Mouse (Mus musculus) activated CD4-positive, CD25-positive, alpha-beta regulatory T cell, adult 4 months (primary cell): Measurements from ENCODE around the gene Ap2s1. TPM values are rescaled to one million over a fixed set of nuclear protein-coding genes. Genes with fewer than 3 reads are reported as not detected.
A peak's percentile ranks its signal among the peaks of the same experiment; 100 is the strongest.

ENCODE experiments used
- ATAC-seq: one replicate; pipeline ENCODE4 v1.8.0; 2017
- polyA plus RNA-seq, 2 experiments: library from polyadenylated mRNA; unstranded; fragments of 100-300 nt; shearing (Covaris generic); gene quantifications; one replicate each; pipeline ENCODE4 v1.2.1; 2017

The Ap2s1 gene
- polyA plus RNA-seq, 2 experiments from 2014 or later: 101 to 111 TPM

DNA sequence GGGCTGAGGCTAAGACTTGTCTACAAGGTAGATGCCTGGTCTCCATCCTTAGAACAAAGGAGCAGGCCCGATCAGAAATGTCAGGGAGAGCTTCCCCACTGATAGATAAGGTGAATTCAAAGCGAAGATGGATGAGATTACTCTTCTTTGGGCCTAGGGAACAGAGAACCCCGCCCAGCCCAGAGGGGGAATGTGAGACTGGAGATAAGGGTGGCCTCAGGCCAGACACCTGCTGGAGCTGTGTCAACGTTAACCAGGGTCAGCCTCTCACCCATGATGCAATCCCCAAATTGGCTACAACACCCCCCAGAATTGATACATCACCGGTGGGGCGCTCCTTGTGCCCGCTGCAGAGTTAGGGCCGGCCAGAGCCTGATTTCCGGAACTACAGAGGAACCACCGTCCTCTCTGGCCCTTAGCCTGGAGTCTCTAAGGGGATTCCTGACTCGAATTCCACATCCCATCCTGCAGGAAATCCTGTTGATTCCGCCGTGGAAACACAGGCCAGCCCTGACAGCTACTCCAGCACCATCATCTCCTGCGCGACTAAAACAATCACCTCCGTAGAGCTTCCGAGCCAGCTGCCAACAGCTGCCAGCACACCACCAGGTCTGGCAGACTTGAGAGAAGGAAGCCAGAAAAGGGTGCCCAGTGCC lies 17.3 kb downstream of the Ap2s1 start:
- ATAC-seq: no peak

DNA sequence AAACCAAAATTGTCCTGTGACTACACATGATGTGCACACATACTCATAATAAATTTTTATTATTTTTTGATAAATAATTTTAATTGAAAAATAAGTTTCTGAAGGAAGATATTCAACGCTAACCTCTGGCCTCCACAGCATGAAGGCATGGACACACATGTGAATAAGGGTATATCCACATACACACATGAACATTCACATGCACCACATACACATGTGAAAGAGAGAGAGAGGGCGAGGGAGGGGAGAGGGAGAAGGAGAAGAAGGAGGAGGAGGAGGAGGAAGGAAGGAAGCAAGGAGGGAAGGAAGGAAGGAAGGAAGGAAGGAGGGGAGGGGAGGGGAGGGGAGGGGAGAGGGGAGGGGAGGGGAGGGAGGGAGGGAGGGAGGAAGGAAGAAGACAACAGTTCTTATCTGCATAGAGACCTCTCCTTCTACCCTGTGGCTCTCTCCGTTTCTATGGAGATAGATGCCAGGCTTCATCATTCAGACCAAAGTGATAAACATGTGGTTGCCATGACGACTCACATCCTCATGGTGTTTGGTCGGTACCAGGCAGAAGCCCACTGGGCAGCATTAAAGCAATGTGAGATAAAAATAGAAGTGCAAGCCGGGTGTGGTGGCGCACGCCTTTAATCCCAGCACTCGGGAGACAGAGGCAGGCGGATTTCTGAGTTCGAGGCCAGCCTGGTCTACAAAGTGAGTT lies 20.8 kb downstream of the Ap2s1 start:
- ATAC-seq: no peak

DNA sequence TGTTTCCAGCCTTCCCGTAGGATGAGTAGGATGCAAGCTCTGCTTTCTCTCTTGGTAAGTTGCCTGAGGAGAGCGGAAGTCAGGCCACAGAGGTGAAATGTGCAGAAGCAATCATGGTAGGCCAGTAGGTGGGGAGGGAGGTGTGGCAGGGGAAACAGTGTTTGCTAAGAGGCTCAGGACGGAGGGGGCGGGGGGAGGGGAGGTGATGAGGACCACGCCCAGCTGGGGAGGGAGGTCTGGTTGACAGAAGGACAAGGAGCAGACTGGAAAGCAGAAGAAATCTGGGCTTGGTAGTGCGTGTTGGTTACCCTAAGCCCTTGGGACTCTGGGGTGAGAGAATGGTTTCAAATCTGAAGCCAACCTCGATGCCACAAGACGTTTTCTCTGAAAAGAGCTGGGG lies 22.1 kb downstream of the Ap2s1 start:
- peak; percentile 57 for ATAC-seq

DNA sequence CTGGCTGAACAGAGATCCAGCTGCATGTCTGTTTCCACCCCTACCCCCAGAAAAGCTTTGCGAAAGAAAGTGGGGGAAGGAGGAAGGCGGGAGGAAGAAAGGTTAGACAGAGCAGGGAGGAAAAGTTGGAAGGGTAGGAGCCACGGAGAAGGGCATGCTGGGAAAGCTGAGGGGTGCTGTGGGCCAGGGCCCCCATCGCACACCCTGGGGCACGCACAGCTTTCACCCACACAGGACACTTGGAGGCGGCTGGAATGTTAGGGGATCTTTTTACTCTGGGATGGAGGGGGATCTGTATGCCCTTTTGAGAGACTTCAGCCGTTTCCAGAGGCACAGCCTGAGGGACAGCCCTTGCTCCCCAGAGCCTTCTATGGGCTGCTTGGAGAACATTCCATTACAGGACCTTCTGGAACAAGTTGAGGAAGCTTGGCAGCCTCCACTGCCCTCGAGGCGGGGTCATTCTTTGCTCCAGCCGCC lies 22.8 kb downstream of the Ap2s1 start:
- ATAC-seq: no peak

DNA sequence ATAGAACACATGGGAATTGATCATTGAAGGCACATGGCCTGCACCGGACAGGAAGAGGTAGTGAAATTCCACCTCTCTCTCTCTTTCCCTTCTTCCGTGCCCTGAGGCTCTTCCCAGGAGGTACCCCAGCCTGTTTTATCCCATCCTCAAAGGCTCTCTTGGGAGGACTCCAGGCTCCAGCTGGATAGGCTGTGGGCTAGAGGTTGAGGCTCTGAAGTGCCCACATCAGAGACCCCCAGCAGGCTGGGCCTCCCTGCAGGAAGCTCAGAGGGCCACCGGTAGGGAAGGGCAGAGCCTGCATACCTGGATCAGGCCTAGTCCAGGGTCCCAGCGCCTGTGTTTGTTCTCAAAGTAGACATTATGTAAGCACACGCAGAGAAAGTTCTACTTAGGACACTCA lies 23.4 kb downstream of the Ap2s1 start:
- ATAC-seq: no peak

DNA sequence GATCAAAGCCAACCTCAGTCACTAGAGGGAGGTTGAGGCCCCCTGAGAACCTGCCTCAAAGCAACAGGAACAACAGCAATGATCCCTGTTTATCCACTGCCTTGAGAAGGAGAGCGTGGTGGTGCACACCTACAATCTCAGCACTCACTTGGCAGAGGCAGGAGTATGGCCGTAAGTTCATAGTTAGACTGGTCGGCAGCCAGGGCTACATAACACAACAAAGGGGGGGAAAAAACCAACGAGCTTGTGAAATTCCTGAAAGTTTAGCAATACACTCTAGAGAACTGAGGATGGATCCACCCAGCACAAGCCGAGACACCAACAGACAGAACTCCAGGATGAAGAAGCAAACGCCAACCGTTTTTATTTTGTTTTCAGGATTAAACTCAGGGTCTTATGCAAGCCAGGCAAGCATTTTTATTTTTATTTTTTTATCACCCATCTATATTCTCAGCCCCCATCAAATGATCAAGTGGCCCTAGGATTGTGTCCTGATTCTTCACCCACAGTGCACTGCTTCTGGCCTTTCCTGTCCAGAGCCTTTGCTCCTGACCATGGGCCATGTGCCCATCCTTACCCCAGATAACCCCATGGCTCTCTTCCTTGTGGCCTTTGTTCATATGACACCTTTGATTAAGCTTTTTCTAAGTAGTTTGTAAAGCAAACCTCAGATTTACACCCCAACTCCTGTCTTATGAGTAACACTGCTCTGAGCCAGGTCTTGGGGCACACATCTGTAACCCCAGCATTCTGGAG lies 25.4 kb downstream of the Ap2s1 start:
- ATAC-seq: no peak

DNA sequence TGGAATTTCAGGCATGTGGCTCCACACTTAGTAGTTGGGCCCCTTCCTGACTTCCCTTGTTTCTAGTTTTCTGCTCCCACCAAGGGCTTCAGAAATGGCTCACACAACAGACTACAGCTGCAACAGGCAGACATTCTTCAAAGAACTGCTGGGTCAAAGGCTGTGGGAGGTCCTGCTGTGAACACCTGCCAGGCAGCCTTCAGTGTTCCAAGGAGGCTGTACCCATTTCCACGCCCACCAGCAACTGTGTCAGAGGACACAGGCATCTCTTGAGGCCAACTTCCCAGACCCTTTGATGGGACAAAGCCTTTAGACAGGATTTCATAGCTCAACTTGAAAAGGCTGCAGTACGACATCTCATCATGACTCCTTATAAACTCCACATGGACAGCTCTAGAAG lies 28.2 kb downstream of the Ap2s1 start:
- no peak for ATAC-seq

DNA sequence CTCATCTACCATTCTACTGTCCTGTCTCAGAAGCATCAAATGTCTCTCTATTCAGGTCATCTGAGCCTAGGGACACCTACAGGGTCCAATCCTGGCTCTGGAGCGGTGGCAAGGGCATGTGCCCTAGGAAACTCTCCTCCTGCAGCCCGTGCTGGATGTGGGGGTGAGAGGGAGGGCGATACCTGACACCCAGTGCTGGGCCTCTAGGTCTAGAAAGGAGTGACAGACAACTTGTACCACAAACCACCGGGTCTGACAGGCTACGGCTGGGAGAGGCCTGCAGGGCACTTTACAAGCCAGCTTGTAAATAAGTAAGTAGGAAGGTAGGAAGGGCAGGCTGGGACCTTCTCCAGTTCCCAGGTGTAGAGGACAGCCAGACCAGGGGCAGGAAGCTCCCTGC lies 37.7 kb downstream of the Ap2s1 start:
- no peak for ATAC-seq

DNA sequence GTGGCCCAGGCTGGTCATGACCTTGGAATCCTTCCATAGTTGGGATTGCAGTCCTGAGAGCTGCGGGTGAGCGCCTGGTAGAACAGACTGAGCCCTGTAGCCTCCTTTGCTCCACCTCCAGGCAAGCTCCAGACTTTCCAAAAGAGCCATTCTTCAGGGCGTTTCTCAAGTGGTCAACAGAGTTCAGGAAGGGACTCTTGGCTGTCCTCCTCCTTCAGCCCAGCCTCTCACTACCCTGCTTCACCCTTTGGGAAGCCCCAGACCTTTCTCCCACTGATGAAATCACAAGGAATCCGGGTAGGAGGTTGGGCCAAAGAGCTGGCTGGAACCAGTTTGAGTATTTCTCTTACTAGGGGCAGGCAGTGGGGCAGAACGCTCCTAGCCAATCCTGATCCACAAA lies 41.9 kb downstream of the Ap2s1 start:
- ATAC-seq: no peak

DNA sequence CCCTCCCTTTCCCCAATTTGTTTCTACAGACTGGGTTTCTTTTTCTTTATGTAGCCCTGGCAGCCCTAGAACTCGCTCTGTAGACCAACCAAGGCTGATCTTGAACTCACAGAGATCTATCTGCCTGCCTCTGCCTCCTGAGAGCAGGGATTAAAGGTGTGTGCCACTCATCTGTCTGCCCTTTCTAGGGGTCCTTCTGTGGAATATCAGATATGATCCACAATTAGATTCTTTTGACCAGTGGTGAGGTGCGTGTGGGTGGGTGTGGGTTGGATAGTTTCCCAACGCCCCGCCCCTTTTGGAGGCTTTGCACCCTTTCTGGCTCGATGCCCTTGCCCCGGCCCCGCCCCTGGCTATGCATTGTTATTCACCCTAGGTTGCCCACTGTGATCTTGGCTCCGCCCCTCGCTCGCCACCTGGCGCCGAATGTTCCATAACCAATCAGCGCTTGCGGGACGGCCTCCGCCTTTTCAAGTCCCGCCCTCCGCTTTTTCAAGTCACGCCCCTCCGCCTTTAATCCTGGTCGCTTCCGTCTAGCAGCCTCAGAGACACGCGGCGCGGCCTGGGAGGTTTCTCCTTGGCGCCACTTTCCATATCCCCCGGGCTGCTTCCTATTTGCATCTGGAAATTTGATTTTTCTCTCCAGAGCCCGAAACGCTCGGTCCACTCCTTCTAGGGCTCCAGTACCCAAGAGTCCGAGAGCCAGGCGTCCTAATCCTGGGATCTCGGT lies 42.8 kb downstream of the Ap2s1 start, which contains the start of gene Slc1a5:
TSS of gene Slc1a5 (plus strand) at position 516 of the 730 bp plus-strand sequence.
- peak; percentile 86 for ATAC-seq

DNA sequence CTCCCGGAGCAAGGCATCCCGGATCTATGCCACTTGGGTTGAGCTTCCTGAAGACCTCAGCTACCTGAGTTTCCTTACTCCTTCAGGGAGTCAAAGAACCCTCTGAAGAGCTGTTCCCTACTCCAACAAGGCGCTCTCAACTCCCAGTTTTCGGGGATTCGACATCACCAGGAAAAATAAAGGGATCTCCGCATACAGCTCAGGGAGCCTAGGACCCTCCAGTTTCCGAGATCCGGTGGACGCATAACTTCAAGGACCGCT lies 43.3 kb downstream of the Ap2s1 start:
- no peak for ATAC-seq

DNA sequence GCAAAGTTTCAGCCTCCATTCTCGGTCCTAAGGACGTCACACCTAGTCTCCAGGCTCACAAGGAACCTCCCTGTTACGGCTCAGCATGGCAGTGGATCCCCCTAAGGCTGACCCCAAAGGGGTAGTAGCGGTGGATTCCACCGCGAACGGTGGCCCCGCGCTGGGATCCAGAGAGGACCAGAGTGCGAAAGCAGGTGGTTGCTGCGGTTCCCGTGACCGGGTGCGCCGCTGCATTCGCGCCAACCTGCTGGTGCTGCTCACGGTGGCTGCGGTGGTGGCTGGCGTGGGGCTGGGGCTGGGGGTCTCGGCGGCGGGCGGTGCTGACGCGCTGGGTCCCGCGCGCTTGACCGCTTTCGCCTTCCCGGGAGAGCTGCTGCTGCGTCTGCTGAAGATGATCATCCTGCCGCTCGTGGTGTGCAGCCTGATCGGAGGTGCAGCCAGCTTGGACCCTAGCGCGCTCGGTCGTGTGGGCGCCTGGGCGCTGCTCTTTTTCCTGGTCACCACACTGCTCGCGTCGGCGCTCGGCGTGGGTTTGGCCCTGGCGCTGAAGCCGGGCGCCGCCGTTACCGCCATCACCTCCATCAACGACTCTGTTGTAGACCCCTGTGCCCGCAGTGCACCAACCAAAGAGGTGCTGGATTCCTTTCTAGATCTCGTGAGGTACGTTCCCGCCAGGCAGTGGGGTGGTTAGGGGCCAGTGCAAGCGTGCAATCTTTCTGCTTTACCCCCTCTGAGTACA lies 43.8 kb downstream of the Ap2s1 start:
- ATAC-seq: no peak

DNA sequence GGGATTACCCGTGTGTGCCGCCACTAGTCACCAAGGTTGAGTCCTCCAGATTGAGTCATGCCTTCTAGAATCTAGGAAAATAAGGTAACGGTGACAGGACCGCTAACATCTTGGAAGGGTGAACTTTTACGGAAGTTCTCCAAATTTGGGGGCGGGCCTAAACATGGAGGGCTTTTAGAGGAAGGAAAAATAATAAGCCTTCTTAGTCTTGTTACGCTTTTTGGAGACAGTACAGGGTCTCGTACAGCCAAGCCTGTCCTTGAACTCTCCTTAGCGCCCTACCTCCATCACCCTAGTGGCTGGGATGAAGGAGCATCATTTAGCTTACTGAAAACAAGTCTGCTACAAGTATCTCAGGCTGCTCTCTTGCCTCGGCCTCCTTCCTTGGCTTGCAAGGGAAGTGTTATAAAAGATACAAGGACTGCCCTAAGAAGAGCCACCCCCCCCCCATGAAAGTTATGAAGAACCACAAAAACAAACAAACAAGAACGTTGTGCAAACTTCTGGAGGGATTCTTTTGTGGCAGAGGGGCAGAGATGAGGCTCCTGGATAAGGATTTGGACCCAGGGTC lies 44.4 kb downstream of the Ap2s1 start:
- no peak for ATAC-seq

DNA sequence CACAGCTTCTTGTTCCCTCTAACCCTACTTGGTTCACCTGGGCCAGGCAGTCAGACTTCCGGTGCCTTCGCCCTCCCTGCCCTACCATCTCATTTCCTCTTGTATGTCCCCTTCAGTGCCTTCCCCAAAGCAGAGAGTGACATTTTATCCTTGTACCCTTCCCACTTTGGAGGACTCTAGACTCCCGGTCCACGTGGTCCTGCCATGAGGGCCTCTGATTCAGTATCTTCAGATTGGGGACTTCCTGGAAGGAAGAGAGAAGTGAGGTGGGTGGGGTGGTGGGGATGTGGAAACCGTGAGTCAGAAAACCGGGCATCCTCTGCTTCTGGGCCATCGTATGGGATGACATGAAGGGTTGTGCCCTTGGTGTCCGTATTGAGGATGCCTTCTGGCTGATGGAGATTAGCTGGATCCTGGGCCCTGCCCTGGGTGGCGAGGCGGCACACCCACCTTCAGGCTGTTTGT lies 45.0 kb downstream of the Ap2s1 start:
- peak; percentile 32 for ATAC-seq

DNA sequence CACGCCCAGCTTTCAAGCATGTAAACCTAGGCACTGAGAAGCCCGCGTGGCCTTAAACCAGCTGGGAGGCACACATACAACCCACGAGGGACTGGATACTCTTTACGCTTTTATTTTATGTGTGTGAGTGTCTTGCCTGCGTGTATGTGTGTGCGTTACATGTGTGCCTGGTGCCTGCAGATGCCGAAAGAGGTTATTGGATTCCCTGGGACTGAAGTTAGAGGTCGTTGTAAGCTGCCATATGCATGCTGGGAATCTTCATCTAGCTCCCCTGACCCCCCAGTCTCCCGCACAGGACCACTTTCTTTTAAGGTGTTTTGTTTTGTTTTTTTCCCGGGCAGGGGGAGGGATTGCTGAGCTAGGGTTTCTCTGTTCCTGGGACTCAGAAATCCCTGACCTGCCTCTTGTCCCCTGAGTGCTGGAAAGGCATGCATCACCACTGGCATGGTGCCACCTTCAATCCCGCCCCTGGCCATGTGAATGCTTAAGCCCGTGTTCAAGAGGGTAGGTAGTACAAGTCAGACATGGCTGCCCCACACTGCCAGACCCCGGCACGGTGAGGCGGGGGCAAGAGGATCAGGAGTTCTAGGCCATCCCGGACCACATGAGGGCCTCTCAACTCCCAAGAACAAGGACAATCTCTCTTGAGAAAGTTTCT lies 45.7 kb downstream of the Ap2s1 start:
- ATAC-seq: no peak

DNA sequence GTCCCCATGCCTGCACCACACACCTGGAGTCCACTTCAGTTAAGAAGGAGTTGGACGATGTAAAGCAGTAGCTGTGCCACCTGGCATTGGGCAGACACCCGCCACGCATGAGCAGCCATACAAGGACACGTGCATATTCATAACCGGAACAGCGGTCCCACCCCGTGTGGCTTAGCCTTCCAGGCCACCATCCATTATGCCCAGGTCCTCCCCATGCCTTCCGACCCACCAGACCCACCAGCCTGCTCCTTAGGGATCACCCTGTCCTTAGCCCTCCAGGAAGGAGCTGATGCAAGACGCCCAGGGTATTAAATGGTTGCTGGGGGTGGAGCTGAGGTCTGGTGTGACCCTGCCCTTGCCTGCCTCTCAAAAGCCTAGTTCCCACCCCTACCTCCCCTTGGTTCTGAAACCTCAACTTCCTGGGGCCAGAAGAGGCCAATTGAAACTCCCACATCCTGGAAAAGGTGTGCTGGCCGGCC lies 46.3 kb downstream of the Ap2s1 start:
- ATAC-seq: no peak

DNA sequence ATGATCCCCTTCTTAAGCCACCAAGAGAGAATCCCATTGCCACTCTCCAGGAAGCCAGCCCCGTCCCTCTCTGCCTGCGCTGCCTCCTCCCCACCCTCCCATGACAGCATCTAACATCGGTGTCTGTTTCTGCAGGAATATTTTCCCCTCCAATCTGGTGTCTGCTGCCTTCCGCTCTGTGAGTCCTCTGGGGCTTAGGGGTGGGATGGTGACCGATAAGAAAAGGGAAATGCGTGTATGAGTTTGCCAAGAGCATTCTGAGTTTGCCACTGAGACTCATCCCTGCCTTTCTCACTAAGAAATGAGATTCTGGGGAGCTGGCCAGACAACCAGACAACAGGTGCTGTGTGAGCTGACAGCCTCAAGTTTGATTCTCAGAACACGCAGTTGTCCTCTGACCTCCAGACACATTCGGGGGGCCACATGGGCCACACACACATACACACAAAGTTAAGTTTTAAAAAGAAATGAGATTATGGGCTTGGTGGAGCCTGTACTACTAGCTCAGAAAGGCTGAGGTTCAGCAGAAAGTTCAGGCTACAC lies 47.4 kb downstream of the Ap2s1 start:
- ATAC-seq: no peak

DNA sequence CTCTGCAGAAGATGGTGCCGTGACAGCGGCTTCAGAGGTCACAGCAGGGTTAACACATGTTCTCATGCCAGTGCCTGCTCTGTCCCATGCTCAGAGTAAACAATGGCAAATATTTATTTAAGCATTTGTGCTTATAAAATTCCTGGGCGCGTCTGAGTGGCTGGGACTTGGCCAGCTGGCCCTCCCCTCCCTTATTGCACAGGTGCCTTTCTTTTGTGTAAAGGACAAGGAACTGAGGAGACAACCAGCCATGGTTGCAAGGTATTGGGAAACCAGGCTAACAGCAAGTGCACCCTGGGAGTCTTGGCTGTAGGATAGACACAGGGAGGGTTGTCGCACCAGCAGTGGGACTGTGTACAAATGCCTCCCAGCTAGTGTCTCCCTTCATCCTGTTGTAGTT lies 54.1 kb downstream of the Ap2s1 start:
- ATAC-seq: no peak

DNA sequence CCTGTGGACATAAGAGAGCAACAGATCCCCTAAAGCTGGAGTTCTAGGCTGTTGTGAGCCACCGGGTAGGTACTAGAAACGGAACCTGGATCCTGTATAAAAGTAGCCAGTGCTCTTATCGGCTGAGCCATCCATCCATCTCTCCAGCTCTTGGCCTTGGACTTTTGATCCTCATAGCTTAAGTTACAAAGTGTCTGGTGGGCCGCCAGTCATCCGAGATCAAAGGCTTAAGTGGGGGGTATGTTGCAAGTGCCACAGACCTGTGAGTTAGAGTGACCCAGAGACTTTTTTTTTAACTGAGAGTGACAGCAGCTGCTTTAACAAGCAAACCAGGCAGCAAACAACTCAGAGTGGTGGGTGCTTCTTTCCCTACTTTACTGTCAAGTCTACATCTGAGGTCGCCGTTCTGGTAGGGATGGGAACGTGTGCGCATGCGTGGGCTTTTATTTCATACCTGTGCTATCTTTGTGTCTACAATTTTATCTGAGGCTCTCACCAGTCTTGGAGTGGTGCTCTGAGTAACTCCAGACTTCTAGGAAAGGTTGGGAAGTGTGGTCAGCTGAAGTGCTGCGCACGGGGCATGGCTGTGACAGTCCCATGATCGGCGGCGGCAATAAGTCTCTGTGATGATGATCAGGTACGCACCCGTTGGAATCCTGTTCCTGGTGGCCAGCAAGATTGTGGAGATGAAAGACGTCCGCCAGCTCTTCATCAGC lies 55.0 kb downstream of the Ap2s1 start:
- no peak for ATAC-seq

DNA sequence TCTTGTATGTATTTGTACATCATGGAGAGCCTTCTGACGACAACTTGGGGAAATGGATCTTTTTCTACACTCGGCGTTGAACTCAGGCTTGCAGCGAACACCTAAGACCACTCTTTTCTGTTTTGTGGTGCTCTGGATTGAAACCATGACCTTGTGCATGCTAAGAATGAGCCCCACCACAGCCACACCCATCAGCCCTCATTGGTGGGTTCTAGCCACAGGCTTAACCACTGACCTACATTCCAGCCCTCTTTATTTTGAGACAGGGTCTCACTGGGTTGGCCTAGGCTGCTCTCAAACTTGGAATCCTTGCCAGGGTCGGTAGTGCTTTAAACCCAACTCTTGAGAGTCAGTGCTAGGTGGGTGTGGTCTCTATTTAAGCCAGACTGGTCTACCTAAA lies 56.7 kb downstream of the Ap2s1 start:
- ATAC-seq: no peak
